Mouse (Mus musculus): ENCODE data around the gene Tmem267.
"Not testable (repeated sequence)": the region's sequence is repeated elsewhere in the genome, so short reads cannot be mapped to it uniquely, and the experiment has no call there.

Gene Tmem267

GRCm38 (mm10) chr13:119487880-119488580, at the start of gene Tmem267, which contains the start of gene 3110070M22Rik:
Tmem267 (plus strand) TSS chr13:119488039.
3110070M22Rik (minus strand) TSS chr13:119488383.
- peak; percentile 91 to 93 for DNase-seq (ENCODE audit: low spot score in 2 of 2)

GRCm38 (mm10) chr13:119442244-119442643, 45.6 kb upstream of the Tmem267 start:
- no peak for DNase-seq (ENCODE audit: low spot score in 2 of 2)

GRCm38 (mm10) chr13:119453563-119453962, 34.3 kb upstream of the Tmem267 start:
- DNase-seq (ENCODE audit: low spot score in 2 of 2) = no peak

- DNase-seq (ENCODE audit: low spot score in 2 of 2) = no peak
Measured at GRCm38 (mm10) chr13:119455082-119455481, 32.8 kb upstream of the Tmem267 start.

DNA sequence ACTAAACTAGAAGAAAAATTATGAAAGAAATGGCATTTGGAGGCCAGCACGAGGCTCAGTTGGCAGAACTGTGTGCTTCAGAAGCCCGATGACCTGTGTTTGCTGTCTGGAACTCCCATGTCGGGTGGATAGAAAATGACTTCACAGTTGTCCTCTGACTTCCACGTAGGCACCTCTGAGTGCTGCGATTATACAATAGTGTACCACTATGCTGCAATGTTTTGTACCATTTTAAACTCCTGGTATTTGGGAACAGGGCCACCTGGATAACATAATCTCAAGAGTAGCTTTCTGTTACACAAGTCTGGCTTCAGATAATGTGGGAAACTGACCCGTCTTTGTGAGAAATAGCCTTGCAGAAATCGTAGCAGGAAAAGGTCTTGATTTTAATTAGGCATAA, 31.5 kb upstream of the Tmem267 start:
- no peak for DNase-seq (ENCODE audit: low spot score in 2 of 2)

GRCm38 (mm10) chr13:119461900-119462595, 25.8 kb upstream of the Tmem267 start:
- DNase-seq (ENCODE audit: low spot score in 2 of 2) = no peak

- DNase-seq (ENCODE audit: low spot score in 2 of 2) = peak; percentile 92
Measured at GRCm38 (mm10) chr13:119462596-119463560, 25.0 kb upstream of the Tmem267 start, which contains the start of gene 4833420G17Rik. 4833420G17Rik (plus strand) TSS chr13:119462768.

DNA sequence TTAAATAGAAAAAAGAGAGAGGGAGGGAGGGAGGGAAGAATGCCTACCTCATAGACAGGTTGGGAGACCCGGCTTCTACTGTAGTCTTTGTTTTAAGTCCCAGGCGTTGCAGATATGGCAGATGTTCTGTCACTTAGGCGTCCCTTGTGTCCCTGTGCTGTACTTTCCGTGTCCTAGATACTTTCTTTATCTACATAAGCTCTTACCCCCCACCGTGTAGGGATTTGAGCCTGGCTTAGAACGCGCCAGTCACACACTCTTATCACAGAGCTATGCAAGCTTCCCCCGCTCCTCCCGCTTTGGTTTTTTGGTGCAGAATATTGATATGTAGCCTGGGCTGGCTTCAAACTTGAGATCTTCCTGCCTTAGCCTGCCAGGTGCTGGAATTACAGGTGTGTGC, 11.2 kb upstream of the Tmem267 start:
- no peak for DNase-seq (ENCODE audit: low spot score in 2 of 2)

- no peak for DNase-seq (ENCODE audit: low spot score in 2 of 2)
Measured at GRCm38 (mm10) chr13:119477789-119478188, 10.1 kb upstream of the Tmem267 start.

- DNase-seq (ENCODE audit: low spot score in 2 of 2) = peak in 1 of 2 experiments; percentile 25
Measured at GRCm38 (mm10) chr13:119487354-119487753, 485 bp upstream of the Tmem267 start.

DNA sequence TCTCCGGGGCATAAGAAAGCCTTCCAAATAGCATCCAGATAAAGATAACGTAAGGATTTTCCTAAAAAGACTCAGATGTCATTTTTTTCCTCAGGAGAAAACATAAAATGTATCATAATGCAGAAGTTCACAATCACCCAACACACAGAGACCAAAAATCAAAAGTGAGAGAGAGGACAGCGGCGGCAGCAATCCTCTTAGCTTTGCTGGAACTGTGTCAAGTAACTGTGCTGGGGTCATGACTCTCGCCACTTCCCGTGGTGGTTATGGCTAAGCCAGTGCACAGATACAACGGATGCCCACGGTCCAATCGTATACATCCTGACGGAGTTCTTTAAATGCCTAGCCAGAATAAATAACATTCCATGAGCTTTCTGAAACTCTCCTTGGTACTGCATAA, 4.2 kb downstream of the Tmem267 start:
- peak in 1 of 2 experiments; percentile 33 for DNase-seq (ENCODE audit: low spot score in 2 of 2)

DNA sequence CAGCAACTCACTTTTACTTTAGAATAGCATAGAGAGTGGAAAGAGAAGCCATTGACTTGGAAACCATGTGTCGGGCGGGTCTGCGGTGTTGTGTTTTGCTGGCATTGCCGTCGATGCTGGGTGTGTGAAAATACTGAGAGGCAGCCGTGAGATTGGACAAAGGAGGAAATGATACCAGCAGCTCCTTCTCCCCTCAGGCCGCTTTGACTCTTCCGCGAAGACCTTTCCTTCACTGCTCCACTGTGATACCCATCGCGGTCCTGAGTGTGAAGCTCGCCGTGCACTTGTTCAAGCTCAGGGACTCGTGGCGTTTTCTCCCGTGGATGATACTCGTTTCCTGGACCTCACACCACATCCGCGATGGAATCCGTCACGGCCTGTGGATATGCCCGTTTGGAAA, 7.1 kb downstream of the Tmem267 start:
- DNase-seq (ENCODE audit: low spot score in 2 of 2) = not testable (repeated sequence)

- DNase-seq (ENCODE audit: low spot score in 2 of 2) = peak; percentile 43 to 52
Measured at GRCm38 (mm10) chr13:119596321-119597211, 108.7 kb downstream of the Tmem267 start.

DNA sequence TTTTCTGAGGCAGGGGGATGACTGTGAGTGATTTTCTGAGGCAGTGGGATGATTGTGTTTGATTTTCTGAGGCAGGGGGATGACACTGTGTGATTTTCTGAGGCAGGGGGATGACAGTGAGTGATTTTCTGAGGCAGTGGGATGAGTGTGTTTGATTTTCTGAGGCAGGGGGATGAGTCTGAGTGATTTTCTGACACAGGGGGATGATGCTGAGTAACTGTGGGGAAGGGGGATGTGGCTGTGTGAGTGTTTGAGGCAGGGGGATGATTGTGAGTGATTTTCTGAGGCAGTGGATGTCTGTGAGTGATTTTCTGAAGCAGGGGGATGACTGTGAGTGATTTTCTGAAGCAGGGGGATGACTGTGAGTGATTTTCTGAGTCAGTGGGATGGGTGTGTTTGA, 110.6 kb downstream of the Tmem267 start:
- not testable (repeated sequence) for DNase-seq (ENCODE audit: low spot score in 2 of 2)

- DNase-seq (ENCODE audit: low spot score in 2 of 2) = peak; percentile 36 to 40
Measured at GRCm38 (mm10) chr13:119599066-119599465, 111.2 kb downstream of the Tmem267 start.

DNA sequence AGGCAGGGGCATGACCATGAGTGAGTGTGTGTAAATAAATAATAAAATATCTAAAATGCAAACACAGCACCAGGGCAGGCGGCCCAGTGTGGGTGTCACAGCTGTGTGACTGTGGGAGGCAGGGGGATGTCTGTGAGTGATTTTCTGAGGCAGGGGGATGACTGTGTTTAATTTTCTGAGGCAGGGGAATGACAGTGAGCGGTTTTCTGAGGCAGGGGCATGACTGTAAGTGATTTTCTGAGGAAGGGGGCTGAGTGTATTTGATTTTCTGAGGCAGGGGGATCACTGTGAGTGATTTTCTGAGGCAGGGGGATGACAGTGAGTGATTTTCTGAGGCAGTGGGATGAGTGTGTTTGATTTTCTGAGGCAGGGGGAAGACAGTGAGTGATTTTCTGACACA, 111.7 kb downstream of the Tmem267 start:
- not testable (repeated sequence) for DNase-seq (ENCODE audit: low spot score in 2 of 2)

- peak; percentile 64 to 67 for DNase-seq (ENCODE audit: low spot score in 2 of 2)
Measured at GRCm38 (mm10) chr13:119600166-119600565, 112.3 kb downstream of the Tmem267 start.

DNA sequence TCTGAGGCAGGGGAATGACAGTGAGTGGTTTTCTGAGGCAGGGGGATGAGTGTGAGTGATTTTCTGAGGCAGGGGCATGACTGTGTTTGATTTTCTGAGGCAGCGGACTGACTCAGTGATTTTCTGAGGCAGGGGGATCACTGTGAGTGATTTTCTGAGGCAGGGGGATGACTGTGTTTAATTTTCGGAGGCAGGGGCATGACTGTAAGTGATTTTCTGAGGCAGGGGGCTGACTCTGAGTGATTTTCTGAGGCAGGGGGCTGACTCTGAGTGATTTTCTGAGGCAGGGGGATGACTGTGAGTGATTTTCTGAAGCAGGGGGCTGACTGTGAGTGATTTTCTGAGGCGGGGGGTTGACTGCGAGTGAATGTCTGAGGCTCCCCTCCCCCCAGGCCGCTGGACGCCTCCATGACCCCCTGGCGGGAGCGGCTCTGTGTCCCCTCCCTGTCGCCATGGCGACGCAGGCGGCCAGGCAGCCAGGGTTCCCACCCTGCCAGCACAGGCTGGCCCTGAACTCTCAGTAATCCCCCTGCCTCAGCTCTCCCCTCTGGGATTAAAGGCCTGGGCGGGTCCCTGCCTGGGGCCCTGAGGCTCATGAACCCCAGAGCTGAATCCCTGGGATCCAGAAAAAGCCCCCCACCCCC, 115.0 kb downstream of the Tmem267 start:
- peak; percentile 39 to 64 for DNase-seq (ENCODE audit: low spot score in 2 of 2)

GRCm38 (mm10) chr13:119603890-119604289, 116.1 kb downstream of the Tmem267 start:
- not testable (repeated sequence) for DNase-seq (ENCODE audit: low spot score in 2 of 2)

- DNase-seq (ENCODE audit: low spot score in 2 of 2) = not testable (repeated sequence)
Measured at GRCm38 (mm10) chr13:119604322-119604721, 116.5 kb downstream of the Tmem267 start.

Measured in right cerebral cortex, postnatal 10 days (tissue).